Mouse (Mus musculus) MEL (cell line): ENCODE data around the gene Upp2.

Experiments used
- CTCF ChIP-seq, 3 experiments: IDR thresholded peaks in 2 of 3; conservative IDR thresholded peaks in 1 of 3; 2 replicates each; pipeline ENCODE4 v1.5.1; 2011 to 2012; ENCODE audit warnings: low read length in 3 of 3, low read depth in 2 of 3, mild to moderate bottlenecking in 2 of 3, improper control_type of control experiment in 1 of 3, inconsistent platforms in 1 of 3, mixed read lengths in 1 of 3, moderate library complexity in 1 of 3; ENCODE audit not compliant: control insufficient read depth in 1 of 3, insufficient read depth in 1 of 3, poor library complexity in 1 of 3, severe bottlenecking in 1 of 3
- EP300 ChIP-seq, 2 experiments: IDR thresholded peaks; 2 replicates each; pipeline ENCODE4 v1.6.1; 2011; ENCODE audit warnings: improper control_type of control experiment in 2 of 2, low read length in 2 of 2, low read depth in 1 of 2, mild to moderate bottlenecking in 1 of 2
- GABPA ChIP-seq: IDR thresholded peaks from 2 replicates; pipeline ENCODE4 v1.6.1; 2012; ENCODE audit warnings: low read depth, mild to moderate bottlenecking, inconsistent platforms, low read length, improper control_type of control experiment, moderate library complexity
- GATA1 ChIP-seq: IDR thresholded peaks from 2 replicates; pipeline ENCODE4 v1.6.1; 2011; ENCODE audit warnings: low read depth, low read length, improper control_type of control experiment
- MAFK ChIP-seq: IDR thresholded peaks from 2 replicates; pipeline ENCODE4 v1.6.1; 2011; ENCODE audit warnings: low read depth, mild to moderate bottlenecking, low read length, improper control_type of control experiment, borderline replicate concordance
- MAX ChIP-seq: IDR thresholded peaks from 2 replicates; pipeline ENCODE4 v1.6.1; 2011; ENCODE audit warnings: low read length, improper control_type of control experiment
- MYB ChIP-seq: IDR thresholded peaks from 2 replicates; pipeline ENCODE4 v1.6.1; 2011; ENCODE audit warnings: mild to moderate bottlenecking, low read depth, low read length, improper control_type of control experiment
- MYC ChIP-seq: IDR thresholded peaks from 2 replicates; pipeline ENCODE4 v1.6.1; 2011; ENCODE audit warnings: low read depth, mild to moderate bottlenecking, low read length, improper control_type of control experiment, moderate library complexity
- POLR2A ChIP-seq, 2 experiments: IDR thresholded peaks; 2 replicates each; pipeline ENCODE4 v1.6.1; 2011 to 2012; ENCODE audit warnings: low read length in 2 of 2, mild to moderate bottlenecking in 2 of 2, control low read depth in 1 of 2, improper control_type of control experiment in 1 of 2, low read depth in 1 of 2, moderate library complexity in 1 of 2; ENCODE audit not compliant: control insufficient read depth in 1 of 2, insufficient read depth in 1 of 2, poor library complexity in 1 of 2
- SMC3 ChIP-seq: IDR thresholded peaks from 2 replicates; pipeline ENCODE4 v1.6.1; 2011; ENCODE audit warnings: low read depth, low read length, improper control_type of control experiment
- TBP ChIP-seq: IDR thresholded peaks from 2 replicates; pipeline ENCODE4 v1.8.0; 2011; ENCODE audit warnings: low read depth, low read length, improper control_type of control experiment
- ZKSCAN1 ChIP-seq: IDR thresholded peaks from 2 replicates; pipeline ENCODE4 v1.6.1; 2012; ENCODE audit warnings: low read depth, mild to moderate bottlenecking, inconsistent platforms, low read length, improper control_type of control experiment, moderate library complexity

DNA sequence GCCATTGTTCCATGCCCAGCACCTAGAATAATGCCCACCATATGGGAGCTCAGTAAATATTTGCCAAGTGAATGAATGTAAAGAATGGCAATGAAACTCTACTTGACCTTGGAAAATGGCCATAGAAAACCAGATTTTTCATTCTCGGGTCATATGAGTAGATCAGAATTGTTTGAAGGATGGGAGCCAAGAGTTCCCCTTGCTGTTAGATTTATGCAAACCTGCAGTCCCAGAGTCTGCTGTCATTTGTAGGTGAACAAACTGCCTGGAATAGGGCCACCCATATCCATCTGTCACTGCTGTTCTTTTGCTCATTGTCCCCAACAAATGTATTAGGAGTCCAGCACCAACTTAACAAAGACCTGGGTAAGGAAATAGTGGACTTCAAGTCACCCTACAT lies 216.4 kb downstream of the Upp2 start:
- no peak for TF ChIP-seq TBP
- TF ChIP-seq CTCF (IDR thresholded peaks at IDR 0.05 in 2 of 3, conservative IDR thresholded peaks at IDR 0.05 in 1 of 3; ENCODE audit: control insufficient read depth in 1 of 3, insufficient read depth in 1 of 3, low read depth in 2 of 3, low read length in 3 of 3, poor library complexity in 1 of 3, severe bottlenecking in 1 of 3), result no peak
- no peak for TF ChIP-seq GATA1
- TF ChIP-seq SMC3, result no peak
- no peak for TF ChIP-seq POLR2A (IDR thresholded peaks at IDR 0.05; ENCODE audit: control insufficient read depth in 1 of 2, insufficient read depth in 1 of 2, low read depth in 1 of 2, low read length in 2 of 2, poor library complexity in 1 of 2)
- TF ChIP-seq MAFK, result no peak
- no peak for TF ChIP-seq GABPA
- no peak for TF ChIP-seq EP300 (IDR thresholded peaks at IDR 0.05; ENCODE audit: low read depth in 1 of 2, low read length in 2 of 2)
- TF ChIP-seq MYC, result no peak
- TF ChIP-seq MYB, result no peak
- TF ChIP-seq ZKSCAN1, result no peak
- no peak for TF ChIP-seq MAX
